Mouse (Mus musculus) adrenal gland, postnatal 14 days (tissue): ENCODE data around the gene Dennd1a. TPM values are rescaled to one million over a fixed set of nuclear protein-coding genes. Genes with fewer than 3 reads are reported as not detected.

Experiments used
- DNase-seq: peaks from one replicate; pipeline ENCODE4 v3.0.0; 2021; ENCODE audit warnings: mixed read lengths
- microRNA-seq, 2 experiments: library from miRNA; unstranded; fragments of <30 nt; microRNA quantifications; one replicate each; pipeline ENCODE4 v1.2.0; 2021
- total RNA-seq: library from RNA; stranded (reverse); gene quantifications from 2 replicates; pipeline ENCODE4 v1.2.3, GENCODE M21; 2021

Dennd1a gene
- total RNA-seq, 1 experiment from 2014 or later = 22.5 TPM

DNA sequence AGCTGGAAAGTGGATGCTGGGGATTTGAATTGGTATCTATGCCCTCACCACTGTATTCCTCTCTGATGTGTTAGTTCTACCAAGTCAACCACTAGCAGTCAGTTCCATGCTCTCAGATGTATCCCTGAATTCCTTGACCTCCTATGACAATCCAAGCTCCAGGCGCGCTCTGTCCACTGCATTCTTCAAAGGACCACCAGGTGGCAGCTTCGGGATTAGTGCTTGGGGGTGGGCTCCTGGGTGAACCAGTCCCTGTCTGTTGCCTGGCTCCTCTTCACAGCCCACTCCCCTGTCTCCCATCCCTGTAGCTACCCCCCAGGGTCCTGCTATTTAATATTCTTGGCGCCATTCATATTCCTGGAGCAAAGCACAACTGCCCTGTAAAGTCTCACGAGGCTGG lies 512.6 kb downstream of the Dennd1a start:
- DNase-seq = peak; percentile 68

DNA sequence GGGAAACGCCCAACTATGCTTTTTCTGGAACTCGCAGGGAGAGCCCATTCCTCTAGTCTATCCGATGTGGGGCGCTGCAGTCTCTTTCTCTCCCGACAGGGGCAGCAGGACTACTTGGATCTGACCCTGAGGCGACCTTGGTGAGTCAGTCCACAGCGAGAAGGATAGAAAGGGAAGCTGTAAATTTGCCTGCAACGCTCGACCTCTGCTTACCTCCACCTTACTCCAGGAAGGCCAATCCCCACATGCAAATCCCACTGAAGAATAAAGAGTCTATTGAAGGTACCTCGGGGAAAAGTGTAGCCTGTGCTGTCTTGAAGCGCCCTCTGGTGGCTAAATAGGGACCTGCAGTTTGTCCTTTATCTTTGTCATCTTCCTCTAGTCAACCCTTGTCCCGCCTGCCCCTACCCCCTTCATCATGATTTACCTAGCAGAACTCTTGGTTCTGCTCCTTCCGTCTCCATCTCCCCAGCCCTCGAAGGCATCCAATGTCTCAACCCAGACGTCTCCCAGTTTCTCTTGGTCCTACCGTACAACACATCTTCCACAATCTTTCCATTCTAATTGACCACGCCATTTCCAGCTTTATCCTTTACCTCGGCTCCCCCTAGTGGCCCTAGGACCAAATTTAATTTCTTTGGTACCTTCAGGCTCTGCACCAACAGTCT lies 515.4 kb downstream of the Dennd1a start:
- peak; percentile 87 for DNase-seq

DNA sequence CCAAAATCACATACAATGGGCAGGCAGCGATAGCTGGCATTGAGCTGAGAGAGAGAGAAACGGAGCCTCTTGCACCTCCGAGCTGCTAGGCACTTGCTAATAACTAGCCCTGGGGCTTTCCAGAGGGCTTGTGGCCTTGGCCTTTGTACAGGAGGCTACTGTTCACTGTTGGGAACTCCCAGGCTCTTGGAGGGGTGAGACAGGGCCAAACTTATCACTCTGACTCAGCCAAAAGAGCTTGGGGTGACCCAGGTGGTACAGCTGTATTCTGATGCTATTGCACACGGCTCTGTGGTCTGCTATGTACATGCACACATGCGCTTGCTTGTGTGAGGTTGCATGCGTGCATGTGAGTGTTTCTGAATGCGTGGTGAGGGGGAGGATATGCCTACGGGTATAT lies 517.4 kb downstream of the Dennd1a start:
- no peak for DNase-seq

DNA sequence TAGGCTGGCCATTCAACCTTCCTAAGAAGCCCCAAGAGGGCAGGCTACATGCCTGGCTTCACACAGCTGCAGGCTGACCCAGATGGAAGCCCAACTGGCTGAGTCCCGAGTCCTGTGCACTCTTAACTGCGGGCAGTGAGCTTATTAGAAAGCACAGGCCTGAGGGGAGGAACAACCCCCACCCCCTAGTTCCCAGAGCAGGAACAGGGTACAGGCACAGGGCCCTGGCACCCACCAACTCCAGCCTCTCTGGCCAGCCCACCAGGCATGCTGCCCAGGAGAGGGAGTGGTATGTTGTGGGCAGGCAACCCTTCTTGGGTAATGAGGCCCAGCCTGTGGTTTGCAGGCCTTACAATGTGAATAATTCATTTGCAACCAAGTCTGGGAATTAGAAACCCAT lies 518.3 kb downstream of the Dennd1a start:
- DNase-seq = peak; percentile 74

- DNase-seq = no peak
Observed at GRCm38 (mm10) chr2:37767739-37768138, 519.5 kb downstream of the Dennd1a start.

DNA sequence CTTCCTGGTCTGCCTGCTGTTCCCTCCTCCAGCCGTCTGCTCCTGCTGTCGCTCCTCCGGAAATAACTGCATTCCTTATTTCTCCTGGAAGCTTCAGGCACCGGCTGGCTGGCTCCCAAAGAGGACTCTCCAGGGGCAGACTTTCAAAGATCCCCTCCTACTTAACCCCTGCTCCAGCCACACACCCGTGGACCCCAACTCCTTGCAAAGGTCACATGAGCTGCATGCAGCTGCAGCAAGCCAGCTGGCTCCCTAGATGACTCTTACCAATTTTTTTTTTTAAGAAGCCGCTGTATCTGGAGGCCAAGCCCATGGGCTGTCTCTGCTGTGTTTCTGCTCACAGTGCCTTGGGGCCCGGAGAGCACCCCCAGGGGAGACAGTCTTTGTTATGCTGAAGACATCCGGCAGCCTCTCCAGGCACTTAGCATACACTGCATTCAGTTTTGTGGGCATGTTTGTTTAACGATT lies 520.1 kb downstream of the Dennd1a start:
- DNase-seq = peak; percentile 66

- DNase-seq = no peak
Observed at GRCm38 (mm10) chr2:37766027-37766761, 521.0 kb downstream of the Dennd1a start.

DNA sequence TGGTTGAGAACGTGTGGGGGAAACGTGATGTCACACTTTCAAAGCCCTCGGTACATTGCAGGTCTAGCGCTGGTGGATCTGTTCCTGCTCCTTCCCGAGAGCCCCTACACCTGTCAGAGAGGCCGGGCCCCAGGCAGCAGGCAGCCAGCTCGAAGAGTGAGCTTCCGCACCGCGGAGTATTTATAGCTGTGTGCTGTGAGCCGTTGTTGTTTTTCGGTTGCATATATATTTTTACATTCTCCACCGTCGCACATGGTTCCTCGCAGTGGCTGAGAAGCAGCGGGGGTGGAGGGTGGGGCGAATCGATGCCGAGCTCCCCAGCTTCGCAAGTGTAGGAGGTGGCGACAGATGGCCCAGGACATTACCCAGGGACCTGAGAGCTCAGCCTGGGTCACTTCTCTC lies 522.1 kb downstream of the Dennd1a start:
- no peak for DNase-seq

DNA sequence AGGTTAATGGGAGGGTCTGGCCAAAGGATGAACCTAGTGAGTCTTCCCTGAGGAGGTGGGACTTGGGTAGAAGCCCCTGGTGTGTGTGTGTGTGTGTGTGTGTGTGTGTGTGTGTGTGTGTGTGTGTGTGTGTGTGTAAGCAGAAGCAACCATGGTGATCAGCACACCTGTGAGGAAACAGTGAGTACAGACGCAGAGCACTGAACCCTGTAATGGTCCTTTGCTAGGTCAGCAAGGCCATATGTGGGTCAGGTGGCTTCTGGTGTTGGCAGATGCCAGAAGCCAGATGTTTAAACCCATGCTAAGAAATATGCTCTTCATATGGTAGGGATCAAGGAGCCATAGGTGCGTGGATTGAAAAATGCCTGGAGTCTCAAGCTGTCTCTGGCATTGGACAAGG lies 522.7 kb downstream of the Dennd1a start:
- DNase-seq = no peak

- DNase-seq = no peak
Observed at GRCm38 (mm10) chr2:37763638-37764037, 523.6 kb downstream of the Dennd1a start.

DNA sequence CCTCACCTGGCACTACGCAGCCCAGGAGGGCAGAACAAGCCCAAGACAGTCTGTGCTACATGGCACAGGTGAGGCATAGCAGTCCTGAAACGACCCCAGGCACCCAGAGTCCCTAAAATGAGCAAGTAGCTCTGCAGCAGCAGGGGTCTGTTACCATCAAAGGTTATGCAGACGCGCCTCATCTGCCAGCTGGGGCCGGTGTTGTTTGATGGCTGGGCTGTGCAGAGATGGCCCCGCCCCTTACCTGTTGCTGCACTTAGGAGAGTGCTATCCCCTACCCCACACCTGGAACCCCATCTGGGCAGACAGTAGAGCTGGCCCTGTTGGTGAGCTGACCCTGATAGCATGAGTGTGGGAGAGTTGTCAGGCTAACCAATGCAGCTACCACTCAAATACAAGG lies 526.6 kb downstream of the Dennd1a start:
- no peak for DNase-seq

GRCm38 (mm10) chr2:37758343-37759015 lies 528.7 kb downstream of the Dennd1a start:
- peak; percentile 43 for DNase-seq

DNA sequence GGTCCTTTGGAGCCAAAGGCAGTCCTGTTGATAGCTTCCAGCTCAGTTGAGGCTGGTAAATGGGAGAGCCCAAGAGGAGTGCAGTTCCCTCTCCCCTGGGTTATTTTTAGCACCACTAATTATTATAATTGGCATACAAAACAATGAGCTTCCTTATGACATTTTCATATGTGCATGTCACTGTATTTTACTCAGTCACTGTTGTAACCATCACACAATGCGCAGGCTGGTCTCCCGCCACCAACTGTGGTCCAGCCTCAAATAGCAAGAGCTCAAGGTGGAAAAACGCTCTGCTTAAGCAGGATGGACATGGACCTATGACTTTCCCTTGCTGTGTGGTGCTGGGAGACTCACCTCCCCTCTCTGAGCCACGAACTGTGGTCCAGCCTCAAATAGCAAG lies 529.4 kb downstream of the Dennd1a start:
- no peak for DNase-seq

GRCm38 (mm10) chr2:37757016-37757415 lies 530.2 kb downstream of the Dennd1a start:
- no peak for DNase-seq

DNA sequence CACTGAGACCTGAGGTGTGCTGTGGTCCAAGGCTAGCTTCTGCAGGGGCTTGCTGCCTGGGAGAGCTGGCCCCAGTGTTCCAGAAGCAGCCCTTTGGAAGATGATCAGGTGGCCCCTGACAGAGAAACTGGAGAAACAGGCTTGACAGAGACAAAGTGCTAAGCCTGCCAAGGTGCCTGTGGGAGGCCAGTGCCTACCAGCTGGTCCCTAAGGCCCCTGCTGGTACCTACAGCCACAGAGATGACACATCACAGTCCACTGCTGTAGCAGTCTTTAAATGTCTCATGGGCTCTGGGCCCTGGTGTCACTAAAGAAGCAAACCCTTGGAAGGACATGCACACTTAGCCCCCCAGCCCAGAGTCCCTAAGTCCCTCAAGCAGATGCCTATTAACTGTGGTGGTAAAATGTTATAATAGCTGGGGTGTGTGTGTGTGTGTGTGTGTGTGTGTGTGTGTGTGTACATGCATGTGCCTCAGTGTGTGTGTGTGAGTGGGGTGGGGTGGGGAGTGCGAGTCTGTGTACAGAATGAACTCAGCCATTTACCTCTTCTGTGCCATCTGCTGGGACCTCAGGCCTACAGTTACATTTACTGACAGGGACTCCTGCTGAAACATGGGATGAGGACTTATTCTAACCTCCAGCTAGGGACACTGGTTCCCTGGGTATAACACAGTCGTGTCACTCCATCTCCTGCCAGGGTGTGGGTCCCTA lies 530.8 kb downstream of the Dennd1a start:
- no peak for DNase-seq

DNA sequence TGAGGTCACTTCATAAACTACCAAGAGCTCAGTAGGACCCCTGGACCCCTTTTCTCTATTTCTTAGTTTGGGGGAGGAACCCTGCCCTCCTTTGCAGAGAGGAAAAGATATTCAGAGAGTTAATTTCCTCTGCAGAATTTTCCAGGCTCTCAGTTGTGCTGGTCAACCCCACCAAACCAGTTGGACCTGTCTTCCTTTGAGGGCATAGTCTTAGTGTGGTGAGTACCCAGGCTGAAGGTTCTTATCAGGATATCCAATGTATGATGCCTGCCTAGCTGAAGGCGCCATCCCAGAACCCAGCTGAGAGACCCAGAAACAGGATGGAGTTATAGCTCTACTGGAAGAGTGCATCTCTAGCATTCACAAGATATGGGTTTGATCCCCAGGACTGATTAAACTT lies 536.1 kb downstream of the Dennd1a start:
- DNase-seq = no peak

- DNase-seq = no peak
Observed at GRCm38 (mm10) chr2:37749323-37749722, 537.9 kb downstream of the Dennd1a start.

Small RNAs within 50 kb of the gene (microRNA-seq; reads per million reads assigned to microRNA genes)
- 0 reads per million in 2 experiments for gene Gm44455

Other genes starting within 250 kb of the Dennd1a start
- gene Lhx2, start 51.9 kb upstream of the Dennd1a start, total RNA-seq = 0.41 and 1.0 TPM in 2 replicates
- gene Nek6, start 224.3 kb upstream of the Dennd1a start, total RNA-seq = 13.6 and 14.9 TPM in 2 replicates